Mouse (Mus musculus): ENCODE measurements around the gene Amz2. TPM values are rescaled to one million over a fixed set of nuclear protein-coding genes. Genes with fewer than 3 reads are reported as not detected.
"Not testable (repeated sequence)": the region's sequence is repeated elsewhere in the genome, so short reads cannot be mapped to it uniquely, and the experiment has no call there.

Gene Amz2
- total RNA-seq, 1 experiment from 2014 or later = 41.0 TPM

GRCm38 (mm10) chr11:109485398-109486045 lies 59.8 kb downstream of the Amz2 start:
- ATAC-seq (ENCODE audit: extremely low read depth, insufficient number of reproducible peaks, low FRiP score, poor library complexity, severe bottlenecking) = peak; percentile 66

GRCm38 (mm10) chr11:109487111-109487510 lies 61.4 kb downstream of the Amz2 start:
- ATAC-seq (ENCODE audit: extremely low read depth, insufficient number of reproducible peaks, low FRiP score, poor library complexity, severe bottlenecking) = no peak

- ATAC-seq (ENCODE audit: extremely low read depth, insufficient number of reproducible peaks, low FRiP score, poor library complexity, severe bottlenecking) = peak; percentile 59
Measured at GRCm38 (mm10) chr11:109487991-109488684, 62.4 kb downstream of the Amz2 start.

GRCm38 (mm10) chr11:109489763-109490162 lies 64.0 kb downstream of the Amz2 start:
- no peak for ATAC-seq (ENCODE audit: extremely low read depth, insufficient number of reproducible peaks, low FRiP score, poor library complexity, severe bottlenecking)

- no peak for ATAC-seq (ENCODE audit: extremely low read depth, insufficient number of reproducible peaks, low FRiP score, poor library complexity, severe bottlenecking)
Measured at GRCm38 (mm10) chr11:109491844-109492243, 66.1 kb downstream of the Amz2 start.

GRCm38 (mm10) chr11:109492847-109493464 lies 67.2 kb downstream of the Amz2 start:
- ATAC-seq (ENCODE audit: extremely low read depth, insufficient number of reproducible peaks, low FRiP score, poor library complexity, severe bottlenecking) = not testable (repeated sequence)

- ATAC-seq (ENCODE audit: extremely low read depth, insufficient number of reproducible peaks, low FRiP score, poor library complexity, severe bottlenecking) = peak; percentile 79
Measured at GRCm38 (mm10) chr11:109494890-109495770, 69.4 kb downstream of the Amz2 start.

GRCm38 (mm10) chr11:109495771-109496474 lies 70.2 kb downstream of the Amz2 start:
- peak; percentile 54; the same call in 1 of the 2 replicates for ATAC-seq (ENCODE audit: extremely low read depth, insufficient number of reproducible peaks, low FRiP score, poor library complexity, severe bottlenecking)

- no peak for ATAC-seq (ENCODE audit: extremely low read depth, insufficient number of reproducible peaks, low FRiP score, poor library complexity, severe bottlenecking)
Measured at GRCm38 (mm10) chr11:109496475-109496993, 70.8 kb downstream of the Amz2 start.

GRCm38 (mm10) chr11:109496996-109497714 lies 71.4 kb downstream of the Amz2 start:
- no peak for ATAC-seq (ENCODE audit: extremely low read depth, insufficient number of reproducible peaks, low FRiP score, poor library complexity, severe bottlenecking)

GRCm38 (mm10) chr11:109497990-109498389 lies 72.2 kb downstream of the Amz2 start:
- no peak for ATAC-seq (ENCODE audit: extremely low read depth, insufficient number of reproducible peaks, low FRiP score, poor library complexity, severe bottlenecking)

GRCm38 (mm10) chr11:109500206-109500605 lies 74.5 kb downstream of the Amz2 start:
- ATAC-seq (ENCODE audit: extremely low read depth, insufficient number of reproducible peaks, low FRiP score, poor library complexity, severe bottlenecking) = no peak

Other genes starting within 250 kb of the Amz2 start
- 0.35 and 0.49 TPM in 2 replicates for gene Rgs9, start 127.8 kb upstream of the Amz2 start, total RNA-seq (2017)
- gene Gna13, start 63.1 kb upstream of the Amz2 start, total RNA-seq (2017) = 79.8 and 95.4 TPM in 2 replicates
- 0.23 and 0.98 TPM in 2 replicates for gene 9930022D16Rik, start 12.0 kb upstream of the Amz2 start, total RNA-seq (2017)
- 21.5 and 24.6 TPM in 2 replicates for gene Arsg, start 47.4 kb downstream of the Amz2 start, total RNA-seq (2017)
- 45.0 and 49.8 TPM in 2 replicates for gene Slc16a6, start 47.7 kb downstream of the Amz2 start, total RNA-seq (2017)
- gene Wipi1, start 186.0 kb downstream of the Amz2 start, total RNA-seq (2017) = 1.2 and 2.4 TPM in 2 replicates
- gene Prkar1a, start 223.5 kb downstream of the Amz2 start, total RNA-seq (2017) = 123 and 153 TPM in 2 replicates

All from neutrophil, adult 5-6 weeks (primary cell).